Mouse (Mus musculus): ENCODE data around the gene Smad1.
A peak's percentile ranks its signal among the peaks of the same experiment; 100 is the strongest.
"Not testable (repeated sequence)": the region's sequence is repeated elsewhere in the genome, so short reads cannot be mapped to it uniquely, and the experiment has no call there.

Smad1 gene

GRCm38 (mm10) chr8:79398994-79399650 lies at the start of gene Smad1:
Smad1 (minus strand) TSS chr8:79399518.
- peak; percentile 96 to 97 for DNase-seq (ENCODE audit: low spot score in 2 of 2)

GRCm38 (mm10) chr8:79447260-79447853 lies 48.0 kb upstream of the Smad1 start:
- DNase-seq (ENCODE audit: low spot score in 2 of 2), result no peak

- no peak for DNase-seq (ENCODE audit: low spot score in 2 of 2)
These were observed 44.3 kb upstream of the Smad1 start for GRCm38 (mm10) chr8:79443460-79444098.

GRCm38 (mm10) chr8:79433953-79434500 lies 34.7 kb upstream of the Smad1 start:
- no peak for DNase-seq (ENCODE audit: low spot score in 2 of 2)

GRCm38 (mm10) chr8:79414907-79415306 lies 15.6 kb upstream of the Smad1 start:
- no peak for DNase-seq (ENCODE audit: low spot score in 2 of 2)

- no peak for DNase-seq (ENCODE audit: low spot score in 2 of 2)
These were observed 11.2 kb upstream of the Smad1 start for GRCm38 (mm10) chr8:79410501-79410900.

- not testable (repeated sequence) for DNase-seq (ENCODE audit: low spot score in 2 of 2)
These were observed 8.0 kb upstream of the Smad1 start for GRCm38 (mm10) chr8:79407356-79407755.

GRCm38 (mm10) chr8:79404895-79405557 lies 5.7 kb upstream of the Smad1 start:
- DNase-seq (ENCODE audit: low spot score in 2 of 2), result no peak

GRCm38 (mm10) chr8:79400671-79401070 lies 1.4 kb upstream of the Smad1 start:
- DNase-seq (ENCODE audit: low spot score in 2 of 2), result no peak

- peak; percentile 59 to 69 for DNase-seq (ENCODE audit: low spot score in 2 of 2)
These were observed 902 bp downstream of the Smad1 start for GRCm38 (mm10) chr8:79398251-79398981.

- no peak for DNase-seq (ENCODE audit: low spot score in 2 of 2)
These were observed 1.5 kb downstream of the Smad1 start for GRCm38 (mm10) chr8:79397705-79398250.

- no peak for DNase-seq (ENCODE audit: low spot score in 2 of 2)
These were observed 2.4 kb downstream of the Smad1 start for GRCm38 (mm10) chr8:79396911-79397310.

GRCm38 (mm10) chr8:79394009-79394408 lies 5.3 kb downstream of the Smad1 start:
- no peak for DNase-seq (ENCODE audit: low spot score in 2 of 2)

- DNase-seq (ENCODE audit: low spot score in 2 of 2), result no peak
These were observed 6.1 kb downstream of the Smad1 start for GRCm38 (mm10) chr8:79393215-79393614.

- DNase-seq (ENCODE audit: low spot score in 2 of 2), result no peak
These were observed 6.7 kb downstream of the Smad1 start for GRCm38 (mm10) chr8:79392649-79393048.

GRCm38 (mm10) chr8:79391454-79391853 lies 7.9 kb downstream of the Smad1 start:
- no peak for DNase-seq (ENCODE audit: low spot score in 2 of 2)

- no peak for DNase-seq (ENCODE audit: low spot score in 2 of 2)
These were observed 10.1 kb downstream of the Smad1 start for GRCm38 (mm10) chr8:79389074-79389786.

- DNase-seq (ENCODE audit: low spot score in 2 of 2), result no peak
These were observed 12.5 kb downstream of the Smad1 start for GRCm38 (mm10) chr8:79386831-79387230.

GRCm38 (mm10) chr8:79386358-79386757 lies 13.0 kb downstream of the Smad1 start:
- no peak for DNase-seq (ENCODE audit: low spot score in 2 of 2)

Data from right cerebral cortex, postnatal 10 days (tissue).